Mouse (Mus musculus) neutrophil, adult 59 days (primary cell): ENCODE results near the gene Tbc1d19. TPM values are rescaled to one million over a fixed set of nuclear protein-coding genes. Genes with fewer than 3 reads are reported as not detected.

Experiments
- total RNA-seq, 2 experiments: library from RNA; stranded (reverse); gene quantifications; 1 replicate in 1 of 2; 2 replicates in 1 of 2; pipeline ENCODE4 v1.2.4; 2023

The Tbc1d19 gene
- 1 to 10 TPM; 3.8 to 4.2 TPM for total RNA-seq

GRCm38 (mm10) chr5:53809115-53809991 lies at the start of gene Tbc1d19:
Gene Tbc1d19, plus strand, starts transcription at chr5:53809606.

Other genes starting within 250 kb of the Tbc1d19 start
- not detected for gene Cckar, start 101.9 kb upstream of the Tbc1d19 start, total RNA-seq
- 10 to 100 TPM; 60.8 to 64.4 TPM for gene Stim2, start 188.9 kb downstream of the Tbc1d19 start, total RNA-seq